In the genomic region with DNA sequence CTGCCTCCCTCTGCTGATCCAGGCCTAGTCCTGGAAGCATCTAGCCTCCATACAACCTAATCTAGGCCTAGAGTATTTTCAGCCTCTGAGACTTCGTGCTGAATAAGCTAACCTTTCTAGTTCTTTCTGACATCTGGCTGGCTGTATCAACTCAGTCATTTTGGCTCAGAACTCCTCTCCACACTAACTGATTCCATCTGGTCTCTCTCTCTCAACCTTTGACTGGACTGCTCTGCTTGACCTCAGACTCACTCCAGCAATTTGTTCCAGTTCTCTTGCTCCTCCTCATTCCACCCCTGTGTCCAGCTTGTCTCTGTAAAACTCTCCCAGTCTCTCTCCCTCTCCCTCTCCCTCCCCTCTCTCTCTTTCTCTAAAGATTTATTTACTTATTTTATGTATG, we compare ENCODE assay signal across 18 mouse cellular contexts. TPM values are rescaled to one million over a fixed set of nuclear protein-coding genes. Genes with fewer than 3 reads are reported as not detected.
DNase-seq lines count a peak whose midpoint lies in the region; ATAC-seq and TF ChIP-seq lines count a peak whose summit lies in the region.
"Had no signal": no experiment of that assay in that cellular context is flagged by ENCODE, and none has a peak within 500 bp of the region (broad histone marks: within the 10 kb centered on the region; RNA-seq: fewer than 3 reads in every experiment).

No protein-coding gene starts in this region.

- H3K4me1 ChIP-seq in lung, postnatal 0 days (ENCODE audit: insufficient read depth, low read depth, low read length) = peaks cover under 1% of the 10 kb centered on the region; the same call in 1 of the 2 replicates
- peaks cover 2% of the 10 kb centered on the region; the same call in 1 of the 2 replicates for H3K4me1 ChIP-seq in lung, adult 2 months (ENCODE audit: control insufficient read depth, insufficient read depth, low read length)
- peaks cover 3% of the 10 kb centered on the region; the same call in 1 of the 2 replicates for H3K4me1 ChIP-seq in kidney, embryonic 15.5 days
- H3K4me1 ChIP-seq in stomach, postnatal 0 days (replicated peaks; ENCODE audit: control insufficient read depth, insufficient read depth) = no peaks in the 10 kb centered on the region
- no peaks in the 10 kb centered on the region for H3K4me1 ChIP-seq in midbrain, embryonic 11.5 days (ENCODE audit: control insufficient read depth, insufficient read depth, low read length)
- H3K4me1 ChIP-seq: limb, embryonic 12.5 days had no signal

- no peak for TF ChIP-seq POLR2A in lung, adult 2 months (IDR thresholded peaks at IDR 0.05; ENCODE audit: borderline replicate concordance, extremely low read depth, low read depth, low read length)

- H3K27me3 ChIP-seq in lung, postnatal 0 days (replicated peaks; ENCODE audit: insufficient read depth, low read length) = no peaks in the 10 kb centered on the region
- no peaks in the 10 kb centered on the region for H3K27me3 ChIP-seq in kidney, embryonic 15.5 days
- no peaks in the 10 kb centered on the region for H3K27me3 ChIP-seq in stomach, postnatal 0 days (ENCODE audit: control insufficient read depth, insufficient read depth, low read length)
- no peaks in the 10 kb centered on the region for H3K27me3 ChIP-seq in midbrain, embryonic 11.5 days (ENCODE audit: control insufficient read depth, insufficient read depth, low read length)
- H3K27me3 ChIP-seq: embryonic facial prominence, embryonic 13.5 days; limb, embryonic 12.5 days had no signal

- H3K9ac ChIP-seq in lung, postnatal 0 days (replicated peaks; ENCODE audit: low read depth) = no peak overlapping the region
- H3K9ac ChIP-seq in kidney, embryonic 15.5 days = no peak overlapping the region
- no peak overlapping the region for H3K9ac ChIP-seq in stomach, postnatal 0 days (ENCODE audit: low read length)
- no peak overlapping the region for H3K9ac ChIP-seq in midbrain, embryonic 11.5 days (ENCODE audit: low read length)
- H3K9ac ChIP-seq: embryonic facial prominence, embryonic 13.5 days; limb, embryonic 12.5 days had no signal

- DNase-seq in embryo, embryonic 10.5 days (ENCODE audit: low spot score) = peak; percentile 42
- no peak for DNase-seq in embryo, embryonic 9.5 days (ENCODE audit: extremely low spot score)
- peak; percentile 92 for DNase-seq in lung, postnatal 0 days (ENCODE audit: low spot score)
- no peak for DNase-seq in lung, adult 2 months
- DNase-seq in stomach, postnatal 0 days (ENCODE audit: low spot score) = no peak
- DNase-seq in midbrain, embryonic 11.5 days (ENCODE audit: low spot score, missing footprints) = no peak
- DNase-seq: cerebellum, postnatal 10 days; gastrocnemius, postnatal 36 days; heart, postnatal 4 days; midbrain, embryonic 14.5 days; thymus, postnatal 14 days had no signal

- H3K4me2 ChIP-seq in lung, postnatal 0 days (replicated peaks; ENCODE audit: low read depth, low read length) = no peak overlapping the region
- no peak overlapping the region for H3K4me2 ChIP-seq in kidney, embryonic 15.5 days
- H3K4me2 ChIP-seq in stomach, postnatal 0 days (replicated peaks; ENCODE audit: low read depth) = no peak overlapping the region
- H3K4me2 ChIP-seq in midbrain, embryonic 11.5 days = no peak overlapping the region
- H3K4me2 ChIP-seq: embryonic facial prominence, embryonic 13.5 days; limb, embryonic 12.5 days had no signal

- peak; percentile 27; the same call in 1 of the 2 replicates for TF ChIP-seq EP300 in lung, postnatal 0 days (IDR thresholded peaks at IDR 0.05)
- no peak for TF ChIP-seq EP300 in stomach, postnatal 0 days (optimal IDR thresholded peaks at IDR 0.05)

- H3K27ac ChIP-seq in lung, postnatal 0 days (ENCODE audit: low read length) = no peak overlapping the region
- no peak overlapping the region for H3K27ac ChIP-seq in kidney, embryonic 15.5 days
- no peak overlapping the region for H3K27ac ChIP-seq in stomach, postnatal 0 days (replicated peaks)
- H3K27ac ChIP-seq in midbrain, embryonic 11.5 days (ENCODE audit: low read depth, low read length) = no peak overlapping the region
- H3K27ac ChIP-seq: embryonic facial prominence, embryonic 13.5 days; heart, embryonic 10.5 days; hindbrain, postnatal 0 days; limb, embryonic 12.5 days had no signal

- peak; percentile 49 for ATAC-seq in lung, postnatal 0 days
- peak; percentile 54; the same call in 1 of the 2 replicates for ATAC-seq in kidney, embryonic 15.5 days (replicated peaks; ENCODE audit: low FRiP score)
- no peak; the same call in 1 of the 2 replicates for ATAC-seq in stomach, postnatal 0 days (ENCODE audit: low FRiP score, low TSS enrichment)
- no peak for ATAC-seq in frontal cortex, adult (ENCODE audit: low TSS enrichment)
- ATAC-seq in midbrain, embryonic 11.5 days (ENCODE audit: low FRiP score) = no peak
- ATAC-seq: activated CD4-positive, CD25-positive, alpha-beta regulatory T cell, adult 4 months; hindbrain, postnatal 0 days had no signal

- no peaks in the 10 kb centered on the region for H3K9me3 ChIP-seq in lung, postnatal 0 days (ENCODE audit: low read length)
- no peaks in the 10 kb centered on the region for H3K9me3 ChIP-seq in kidney, embryonic 15.5 days (replicated peaks)
- H3K9me3 ChIP-seq in stomach, postnatal 0 days (ENCODE audit: control insufficient read depth, low read length) = no peaks in the 10 kb centered on the region
- no peaks in the 10 kb centered on the region for H3K9me3 ChIP-seq in midbrain, embryonic 11.5 days (ENCODE audit: control insufficient read depth, low read length)
- H3K9me3 ChIP-seq: embryonic facial prominence, embryonic 13.5 days; heart, embryonic 10.5 days; limb, embryonic 12.5 days had no signal

- H3K4me3 ChIP-seq in lung, postnatal 0 days (ENCODE audit: low read depth, low read length) = no peak overlapping the region
- H3K4me3 ChIP-seq in lung, adult 2 months (replicated peaks; ENCODE audit: extremely low read depth, low read depth, low read length) = no peak overlapping the region
- no peak overlapping the region for H3K4me3 ChIP-seq in kidney, embryonic 15.5 days (replicated peaks)
- no peak overlapping the region for H3K4me3 ChIP-seq in stomach, postnatal 0 days (ENCODE audit: low read depth, low read length)
- H3K4me3 ChIP-seq in midbrain, embryonic 11.5 days (ENCODE audit: low read depth, low read length) = no peak overlapping the region
- H3K4me3 ChIP-seq: embryonic facial prominence, embryonic 13.5 days; heart, embryonic 10.5 days; limb, embryonic 12.5 days had no signal

- H3K36me3 ChIP-seq in lung, postnatal 0 days (ENCODE audit: insufficient read depth, low read length) = no peaks in the 10 kb centered on the region
- H3K36me3 ChIP-seq in kidney, embryonic 15.5 days = no peaks in the 10 kb centered on the region
- no peaks in the 10 kb centered on the region for H3K36me3 ChIP-seq in stomach, postnatal 0 days (ENCODE audit: control insufficient read depth, insufficient read depth, low read length)
- H3K36me3 ChIP-seq in midbrain, embryonic 11.5 days (ENCODE audit: control insufficient read depth, insufficient read depth, low read length) = no peaks in the 10 kb centered on the region
- H3K36me3 ChIP-seq: embryonic facial prominence, embryonic 13.5 days; heart, embryonic 10.5 days; limb, embryonic 12.5 days had no signal

- WGBS in lung, postnatal 0 days = 44% methylated on average over 1 of the region's 1 CpGs
- 67% methylated on average over 1 of the region's 1 CpGs for WGBS in lung, adult 2 months
- 42% methylated on average over 1 of the region's 1 CpGs for WGBS in kidney, embryonic 15.5 days
- 33% methylated on average over 1 of the region's 1 CpGs for WGBS in stomach, postnatal 0 days
- WGBS in midbrain, embryonic 11.5 days = 60% methylated on average over 1 of the region's 1 CpGs

- TF ChIP-seq CTCF in lung, postnatal 0 days (IDR thresholded peaks at IDR 0.05) = peak; percentile 50
- TF ChIP-seq CTCF in lung, adult 2 months (IDR thresholded peaks at IDR 0.05; ENCODE audit: insufficient read depth, low read length) = no peak
- TF ChIP-seq CTCF in stomach, postnatal 0 days (IDR thresholded peaks at IDR 0.05; ENCODE audit: low read depth) = peak; percentile 33

RNA-seq across cellular contexts. Expression of gene 1810010H24Rik, which starts 8.6 kb away (rescaled TPM):
- polyA plus RNA-seq in lung, postnatal 0 days (2015; fragmentation: Nextera tagmentation; extraction: Ambion mirVana) = 51.8 and 56.2 TPM in 2 replicates
- polyA plus RNA-seq in lung, adult 2 months (2012; rRNA removed) = 39.7 and 53.1 TPM in 2 replicates
- polyA plus RNA-seq in kidney, embryonic 15.5 days (2015; fragmentation: Nextera tagmentation; extraction: Ambion mirVana) = 1.7 and 2.1 TPM in 2 replicates
- 6.3 and 6.8 TPM in 2 replicates for polyA plus RNA-seq in stomach, postnatal 0 days (2015; fragmentation: Nextera tagmentation; extraction: Ambion mirVana)
- 3.6 and 4.1 TPM in 2 replicates for polyA plus RNA-seq in midbrain, embryonic 11.5 days (2014; fragmentation: Nextera tagmentation; extraction: Ambion mirVana)

RNA-seq across cellular contexts. Expression of gene Kpna2, which starts 17.6 kb away (rescaled TPM):
- 83.6 and 97.1 TPM in 2 replicates for polyA plus RNA-seq in lung, postnatal 0 days (2015; fragmentation: Nextera tagmentation; extraction: Ambion mirVana)
- polyA plus RNA-seq in lung, adult 2 months (2012; rRNA removed) = 3.0 and 13.6 TPM in 2 replicates
- 407 and 415 TPM in 2 replicates for polyA plus RNA-seq in kidney, embryonic 15.5 days (2015; fragmentation: Nextera tagmentation; extraction: Ambion mirVana)
- polyA plus RNA-seq in stomach, postnatal 0 days (2015; fragmentation: Nextera tagmentation; extraction: Ambion mirVana) = 146 and 158 TPM in 2 replicates
- 740 and 767 TPM in 2 replicates for polyA plus RNA-seq in midbrain, embryonic 11.5 days (2014; fragmentation: Nextera tagmentation; extraction: Ambion mirVana)

Comparison
In these comparisons a context has a peak if more than half of its experiments do, and no peak if none do; other contexts are left out.
1. DNase-seq: peak in embryo, embryonic 10.5 days (single experiment) and lung, postnatal 0 days (single experiment); none in embryo, embryonic 9.5 days (single experiment), lung, adult 2 months (single experiment), stomach, postnatal 0 days (single experiment) and midbrain, embryonic 11.5 days (single experiment).
2. ATAC-seq: peak in lung, postnatal 0 days (single experiment) and kidney, embryonic 15.5 days (single experiment); none in stomach, postnatal 0 days (single experiment), frontal cortex, adult (single experiment) and midbrain, embryonic 11.5 days (single experiment).